13 mouse cellular contexts compared by ENCODE assay signal in the genomic region with DNA sequence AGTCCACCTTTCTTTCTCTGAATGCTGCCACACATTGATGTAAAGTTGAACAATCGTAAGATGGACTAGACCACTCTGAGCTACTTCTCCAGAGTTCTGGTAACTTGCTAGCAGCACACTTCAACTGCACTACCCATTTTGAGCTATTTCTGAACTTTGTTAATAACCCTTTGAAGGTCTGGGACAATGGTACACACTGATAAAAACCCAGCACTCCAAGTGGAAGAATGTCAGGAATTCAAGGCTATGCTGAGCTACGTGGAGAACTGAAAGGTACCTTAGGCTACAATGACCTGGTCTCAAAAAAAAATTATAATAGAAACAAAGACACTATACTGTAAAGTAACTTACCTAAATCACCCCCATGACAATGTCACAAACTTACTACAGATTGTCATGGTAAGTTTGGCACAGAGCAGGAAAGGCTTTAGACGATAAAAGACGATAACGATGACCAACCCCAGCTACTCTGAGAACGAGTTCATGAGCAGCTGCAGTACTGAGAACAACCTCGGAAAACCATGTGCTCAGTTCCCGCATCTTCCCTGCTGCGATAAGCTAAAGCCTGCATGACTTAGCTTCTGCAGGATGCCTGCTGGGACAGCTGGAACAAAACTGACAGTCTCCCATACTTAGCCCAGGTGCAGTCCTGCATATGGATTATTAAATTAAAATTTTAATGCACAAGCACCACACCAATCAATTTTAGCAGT.
"Had no signal": no experiment of that assay in that cellular context is flagged by ENCODE, and none has a peak within 500 bp of the region (broad histone marks: within the 10 kb centered on the region; RNA-seq: fewer than 3 reads in every experiment).

No protein-coding gene starts in this region.

- H3K9ac ChIP-seq: liver, embryonic 12.5 days; neural tube, embryonic 15.5 days; stomach, embryonic 15.5 days had no signal

- H3K4me3 ChIP-seq: left cerebral cortex, adult 2 months; limb, embryonic 10.5 days; liver, embryonic 12.5 days; midbrain, embryonic 10.5 days; myocyte; neural tube, embryonic 15.5 days; stomach, embryonic 15.5 days had no signal

- H3K9me3 ChIP-seq: limb, embryonic 10.5 days; liver, embryonic 12.5 days; midbrain, embryonic 10.5 days; neural tube, embryonic 15.5 days; stomach, embryonic 15.5 days had no signal

- H3K27me3 ChIP-seq: liver, embryonic 12.5 days; neural tube, embryonic 15.5 days; stomach, embryonic 15.5 days had no signal

- H3K36me3 ChIP-seq: neural tube, embryonic 15.5 days; stomach, embryonic 15.5 days had no signal

- ATAC-seq: liver, embryonic 12.5 days had no signal

- H3K4me2 ChIP-seq: liver, embryonic 12.5 days; neural tube, embryonic 15.5 days; stomach, embryonic 15.5 days had no signal

- H3K4me1 ChIP-seq: limb, embryonic 10.5 days; liver, embryonic 12.5 days; midbrain, embryonic 10.5 days; neural tube, embryonic 15.5 days; stomach, embryonic 15.5 days had no signal

- DNase-seq: kidney, adult 8-10 months; kidney, postnatal 25 days; midbrain, embryonic 14.5 days; right cerebral cortex, postnatal 14 days; thymus, adult 2 months; thymus, postnatal 25 days had no signal

- H3K27ac ChIP-seq: left cerebral cortex, adult 2 months; limb, embryonic 10.5 days; liver, embryonic 12.5 days; midbrain, embryonic 10.5 days; neural tube, embryonic 15.5 days; stomach, embryonic 15.5 days had no signal
